Mouse (Mus musculus) lung, embryonic 14.5 days (tissue): ENCODE measurements at regions not wholly inside any gene's neighbourhood (a gene's known extent, or its start where the extent isn't known, plus 50 kb on each side); places are given as distances from the start of the nearest gene placed in this dataset.

Experiments used
- ATAC-seq: fragments of 200-750 bp; cut with Nextera tagmentation; 2 replicates; pipeline ENCODE4 v1.8.0; 2017; ENCODE audit warnings: mild to moderate bottlenecking, moderate TSS enrichment, moderate library complexity; ENCODE audit not compliant: insufficient read depth
- DNase-seq: peaks from one replicate; pipeline ENCODE4 v3.0.0-alpha.2; 2015
- H3K27ac ChIP-seq: fragments of 300-500 bp; sonication (generic); 2 replicates; pipeline ENCODE4 v1.5.1; 2014; ENCODE audit warnings: low read depth, mild to moderate bottlenecking, moderate library complexity
- H3K27me3 ChIP-seq: fragments of 300-500 bp; sonication (generic); 2 replicates; pipeline ENCODE4 v1.6.1; 2014; ENCODE audit warnings: low read length, control low read depth; ENCODE audit not compliant: insufficient read depth
- H3K36me3 ChIP-seq: fragments of 300-500 bp; sonication (generic); 2 replicates; pipeline ENCODE4 v1.6.1; 2014; ENCODE audit warnings: control low read depth; ENCODE audit not compliant: insufficient read depth
- H3K4me1 ChIP-seq: fragments of 300-500 bp; sonication (generic); 2 replicates; pipeline ENCODE4 v1.6.1; 2014; ENCODE audit warnings: antibody characterized with exemption, control low read depth; ENCODE audit not compliant: insufficient read depth
- H3K4me2 ChIP-seq: fragments of 300-500 bp; sonication (generic); 2 replicates; pipeline ENCODE4 v1.6.1; 2014; ENCODE audit warnings: mild to moderate bottlenecking
- H3K4me3 ChIP-seq: fragments of 300-500 bp; sonication (generic); 2 replicates; pipeline ENCODE4 v1.5.1; 2014; ENCODE audit warnings: low read depth, low read length
- H3K9ac ChIP-seq: fragments of 300-500 bp; sonication (generic); 2 replicates; pipeline ENCODE4 v1.6.1; 2014
- H3K9me3 ChIP-seq: fragments of 300-500 bp; sonication (generic); 2 replicates; pipeline ENCODE4 v1.6.1; 2016; ENCODE audit warnings: low read depth, low read length, control low read depth
- CTCF ChIP-seq: IDR thresholded peaks from 2 replicates; pipeline ENCODE4 v1.5.1; 2016; ENCODE audit warnings: antibody characterized with exemption, low read depth
- WGBS: fragments of 180-500 bp; shearing (Covaris S2); extraction: QIAGEN DNeasy Blood & Tissue Kit; methylation state at CpG from one replicate; pipeline ENCODE4 v1.1.7; 2014; 5-methylcytosine and 5-hydroxymethylcytosine counted together

GRCm38 (mm10) chr2:116819016-116819687 lies 59.3 kb upstream of the Tmco5 start:
- ATAC-seq: no peak

GRCm38 (mm10) chr2:116820831-116821745 lies 57.4 kb upstream of the Tmco5 start:
- Histone ChIP-seq H3K9ac (no peak overlapping the region), H3K4me2 (no peak overlapping the region), H3K27me3 (no peaks in the 10 kb centered on the region), H3K4me1 (no peaks in the 10 kb centered on the region; the same call in 1 of the 2 replicates), H3K4me3 (no peak overlapping the region), H3K27ac (no peak overlapping the region), H3K36me3 (no peaks in the 10 kb centered on the region), H3K9me3 (no peaks in the 10 kb centered on the region)
- peak; percentile 70 for TF ChIP-seq CTCF
- peak; percentile 71 for DNase-seq
- ATAC-seq: no peak
- 29% methylated on average over 13 of the region's 13 CpGs for WGBS

More at GRCm38 (mm10) chr2:116819016-116819687, 59.3 kb upstream of the Tmco5 start:
- TF ChIP-seq CTCF: no peak
- WGBS: 50% methylated on average over 13 of the region's 13 CpGs
- Histone ChIP-seq H3K4me3 (no peak overlapping the region), H3K4me2 (no peak overlapping the region), H3K27me3 (no peaks in the 10 kb centered on the region), H3K9ac (no peak overlapping the region), H3K9me3 (no peaks in the 10 kb centered on the region), H3K4me1 (no peaks in the 10 kb centered on the region; the same call in 1 of the 2 replicates), H3K27ac (peak overlapping the region; percentile 12; the same call in 1 of the 2 replicates), H3K36me3 (no peaks in the 10 kb centered on the region)
- DNase-seq: no peak
